Mouse (Mus musculus): ENCODE data around the gene Gm11096. TPM values are rescaled to one million over a fixed set of nuclear protein-coding genes. Genes with fewer than 3 reads are reported as not detected.

Gene Gm11096
- polyA plus RNA-seq, 1 experiment from 2014 or later = not detected

GRCm38 (mm10) chr17:81427245-81427644 is 14.3 kb upstream of the Gm11096 start:
- Histone ChIP-seq H3K36me3 (replicated peaks) (no peaks in the 10 kb centered on the region), H3K9me3 (no peaks in the 10 kb centered on the region), H3K4me2 (no peak overlapping the region), H3K4me3 (replicated peaks) (no peak overlapping the region), H3K4me1 (0 out of 2 replicates have a peak, but pooled peaks cover 4% of the 10 kb centered on the region), H3K9ac (no peak overlapping the region), H3K27ac (no peak overlapping the region), H3K27me3 (no peaks in the 10 kb centered on the region; the same call in 1 of the 2 replicates)
- WGBS = 89% methylated on average over 7 of the region's 7 CpGs
- no peak for ATAC-seq (ENCODE audit: low FRiP score)

GRCm38 (mm10) chr17:81432733-81433132 is 8.8 kb upstream of the Gm11096 start:
- ATAC-seq (ENCODE audit: low FRiP score) = no peak
- Histone ChIP-seq H3K4me2 (no peak overlapping the region), H3K9me3 (no peaks in the 10 kb centered on the region), H3K27me3 (no peaks in the 10 kb centered on the region), H3K4me3 (replicated peaks) (no peak overlapping the region), H3K36me3 (replicated peaks) (no peaks in the 10 kb centered on the region), H3K4me1 (no peaks in the 10 kb centered on the region; the same call in 1 of the 2 replicates), H3K27ac (no peak overlapping the region), H3K9ac (no peak overlapping the region)
- 81% methylated on average over 2 of the region's 2 CpGs for WGBS

GRCm38 (mm10) chr17:81433148-81433547 is 8.4 kb upstream of the Gm11096 start:
- no peaks in the 10 kb centered on the region; the same call in 1 of the 2 replicates for H3K4me1 ChIP-seq
- H3K9me3 ChIP-seq = no peaks in the 10 kb centered on the region
- no peak overlapping the region for H3K27ac ChIP-seq
- H3K9ac ChIP-seq = no peak overlapping the region
- no peak for ATAC-seq (ENCODE audit: low FRiP score)
- 69% methylated on average over 5 of the region's 5 CpGs for WGBS
- H3K27me3 ChIP-seq = no peaks in the 10 kb centered on the region
- H3K36me3 ChIP-seq (replicated peaks) = no peaks in the 10 kb centered on the region
- H3K4me3 ChIP-seq (replicated peaks) = no peak overlapping the region
- H3K4me2 ChIP-seq = no peak overlapping the region

GRCm38 (mm10) chr17:81455269-81455668 is 13.7 kb downstream of the Gm11096 start:
- no peak overlapping the region for H3K27ac ChIP-seq
- H3K9ac ChIP-seq = no peak overlapping the region
- no peak overlapping the region for H3K4me2 ChIP-seq
- H3K27me3 ChIP-seq = no peaks in the 10 kb centered on the region
- H3K36me3 ChIP-seq (replicated peaks) = no peaks in the 10 kb centered on the region
- 67% methylated on average over 3 of the region's 3 CpGs for WGBS
- no peak for ATAC-seq (ENCODE audit: low FRiP score)
- H3K4me1 ChIP-seq = no peaks in the 10 kb centered on the region
- H3K9me3 ChIP-seq = no peaks in the 10 kb centered on the region
- H3K4me3 ChIP-seq (replicated peaks) = no peak overlapping the region

GRCm38 (mm10) chr17:81455977-81456376 is 14.4 kb downstream of the Gm11096 start:
- H3K4me2 ChIP-seq = no peak overlapping the region
- no peaks in the 10 kb centered on the region for H3K27me3 ChIP-seq
- H3K9ac ChIP-seq = no peak overlapping the region
- no peaks in the 10 kb centered on the region for H3K9me3 ChIP-seq
- no peak overlapping the region for H3K27ac ChIP-seq
- no peak for ATAC-seq (ENCODE audit: low FRiP score)
- no peaks in the 10 kb centered on the region for H3K36me3 ChIP-seq (replicated peaks)
- no peak overlapping the region for H3K4me3 ChIP-seq (replicated peaks)
- no peaks in the 10 kb centered on the region for H3K4me1 ChIP-seq
- 89% methylated on average over 7 of the region's 7 CpGs for WGBS

GRCm38 (mm10) chr17:81459379-81459778 is 17.8 kb downstream of the Gm11096 start:
- no peak overlapping the region for H3K9ac ChIP-seq
- WGBS = 84% methylated on average over 3 of the region's 3 CpGs
- ATAC-seq (ENCODE audit: low FRiP score) = no peak
- no peaks in the 10 kb centered on the region for H3K9me3 ChIP-seq
- H3K27me3 ChIP-seq = no peaks in the 10 kb centered on the region
- no peaks in the 10 kb centered on the region for H3K36me3 ChIP-seq (replicated peaks)
- no peak overlapping the region for H3K4me2 ChIP-seq
- no peak overlapping the region for H3K4me3 ChIP-seq (replicated peaks)
- no peak overlapping the region for H3K27ac ChIP-seq
- no peaks in the 10 kb centered on the region for H3K4me1 ChIP-seq

- 75% methylated on average over 5 of the region's 5 CpGs for WGBS
- Histone ChIP-seq H3K4me2 (no peak overlapping the region), H3K27me3 (0 out of 2 replicates have a peak, but pooled peaks cover 4% of the 10 kb centered on the region), H3K27ac (no peak overlapping the region), H3K9me3 (no peaks in the 10 kb centered on the region), H3K9ac (no peak overlapping the region), H3K4me3 (replicated peaks) (no peak overlapping the region), H3K36me3 (replicated peaks) (no peaks in the 10 kb centered on the region), H3K4me1 (no peaks in the 10 kb centered on the region)
- no peak for ATAC-seq (ENCODE audit: low FRiP score)
Observed at GRCm38 (mm10) chr17:81468941-81469340, 27.4 kb downstream of the Gm11096 start.

GRCm38 (mm10) chr17:81473363-81473762 is 31.8 kb downstream of the Gm11096 start:
- no peaks in the 10 kb centered on the region for H3K4me1 ChIP-seq
- H3K36me3 ChIP-seq (replicated peaks) = no peaks in the 10 kb centered on the region
- no peak overlapping the region for H3K9ac ChIP-seq
- 0 out of 2 replicates have a peak, but pooled peaks cover 4% of the 10 kb centered on the region for H3K27me3 ChIP-seq
- H3K27ac ChIP-seq = no peak overlapping the region
- H3K4me2 ChIP-seq = no peak overlapping the region
- ATAC-seq (ENCODE audit: low FRiP score) = no peak
- H3K4me3 ChIP-seq (replicated peaks) = no peak overlapping the region
- 16% methylated on average over 3 of the region's 3 CpGs for WGBS
- H3K9me3 ChIP-seq = no peaks in the 10 kb centered on the region

GRCm38 (mm10) chr17:81477420-81477819 is 35.9 kb downstream of the Gm11096 start:
- ATAC-seq (ENCODE audit: low FRiP score) = no peak
- H3K27ac ChIP-seq = no peak overlapping the region
- H3K36me3 ChIP-seq (replicated peaks) = no peaks in the 10 kb centered on the region
- no peak overlapping the region for H3K4me2 ChIP-seq
- H3K27me3 ChIP-seq = no peaks in the 10 kb centered on the region
- WGBS = 83% methylated on average over 1 of the region's 1 CpGs
- no peak overlapping the region for H3K4me3 ChIP-seq (replicated peaks)
- no peaks in the 10 kb centered on the region for H3K9me3 ChIP-seq
- H3K9ac ChIP-seq = no peak overlapping the region
- H3K4me1 ChIP-seq = peaks cover 14% of the 10 kb centered on the region

- 0 out of 2 replicates have a peak, but pooled peaks cover 3% of the 10 kb centered on the region for H3K27me3 ChIP-seq
- H3K4me2 ChIP-seq = no peak overlapping the region
- no peak overlapping the region for H3K27ac ChIP-seq
- peak; percentile 45; the same call in 1 of the 2 replicates for ATAC-seq (ENCODE audit: low FRiP score)
- H3K4me1 ChIP-seq = peaks cover 15% of the 10 kb centered on the region
- H3K4me3 ChIP-seq (replicated peaks) = no peak overlapping the region
- no peaks in the 10 kb centered on the region for H3K36me3 ChIP-seq (replicated peaks)
- WGBS = 31% methylated on average over 4 of the region's 4 CpGs
- no peak overlapping the region for H3K9ac ChIP-seq
- H3K9me3 ChIP-seq = no peaks in the 10 kb centered on the region
Observed at GRCm38 (mm10) chr17:81479807-81480206, 38.2 kb downstream of the Gm11096 start.

- Histone ChIP-seq H3K9ac (no peak overlapping the region), H3K27ac (no peak overlapping the region), H3K9me3 (no peaks in the 10 kb centered on the region), H3K4me2 (peak overlapping the region; percentile 27), H3K27me3 (0 out of 2 replicates have a peak, but pooled peaks cover 3% of the 10 kb centered on the region), H3K4me1 (peaks cover 15% of the 10 kb centered on the region), H3K4me3 (replicated peaks) (no peak overlapping the region), H3K36me3 (replicated peaks) (no peaks in the 10 kb centered on the region)
- WGBS = 60% methylated on average over 21 of the region's 21 CpGs
- ATAC-seq (ENCODE audit: low FRiP score) = peak; percentile 75
Observed at GRCm38 (mm10) chr17:81480351-81481161, 39.0 kb downstream of the Gm11096 start.

GRCm38 (mm10) chr17:81481843-81482490 is 40.4 kb downstream of the Gm11096 start:
- H3K4me3 ChIP-seq (replicated peaks) = no peak overlapping the region
- H3K4me2 ChIP-seq = no peak overlapping the region
- WGBS = 59% methylated on average over 11 of the region's 11 CpGs
- ATAC-seq (ENCODE audit: low FRiP score) = no peak; the same call in 1 of the 2 replicates
- H3K9ac ChIP-seq = no peak overlapping the region
- peaks cover 15% of the 10 kb centered on the region for H3K4me1 ChIP-seq
- 0 out of 2 replicates have a peak, but pooled peaks cover 3% of the 10 kb centered on the region for H3K27me3 ChIP-seq
- no peak overlapping the region for H3K27ac ChIP-seq
- H3K9me3 ChIP-seq = no peaks in the 10 kb centered on the region
- H3K36me3 ChIP-seq (replicated peaks) = no peaks in the 10 kb centered on the region

Data from forebrain, embryonic 12.5 days (tissue).